Mouse (Mus musculus): ENCODE measurements around the gene Hoxd4. TPM values are rescaled to one million over a fixed set of nuclear protein-coding genes. Genes with fewer than 3 reads are reported as not detected.

Gene Hoxd4
- polyA plus RNA-seq, 1 experiment from 2014 or later = 0.39 TPM

GRCm38 (mm10) chr2:74678891-74679595, 32.7 kb upstream of the Hoxd4 start, which contains the start of gene Hoxd11:
Hoxd11 (plus strand) TSS chr2:74679557.
- 3% methylated on average over 15 of the region's 15 CpGs for WGBS
- peaks cover 98% of the 10 kb centered on the region for H3K27me3 ChIP-seq (ENCODE audit: control insufficient read depth, insufficient read depth, low read length)
- H3K4me3 ChIP-seq (replicated peaks; ENCODE audit: low read length) = no peak within 1 kb of the TSS
- peaks cover 10% of the 10 kb centered on the region for H3K4me1 ChIP-seq (ENCODE audit: control insufficient read depth, insufficient read depth, low read length)
- H3K27ac ChIP-seq (ENCODE audit: low read length) = no peak within 1 kb of the TSS
- ATAC-seq (ENCODE audit: insufficient read depth, low FRiP score) = no peak
- no peaks in the 10 kb centered on the region for H3K36me3 ChIP-seq (ENCODE audit: control insufficient read depth, insufficient read depth, low read length)
- H3K9me3 ChIP-seq (replicated peaks; ENCODE audit: control insufficient read depth, low read length) = no peaks in the 10 kb centered on the region
- H3K9ac ChIP-seq (ENCODE audit: low read length) = no peak within 1 kb of the TSS
- H3K4me2 ChIP-seq (ENCODE audit: low read depth, low read length) = no peak within 1 kb of the TSS

- Histone ChIP-seq H3K9me3 (replicated peaks; ENCODE audit: control insufficient read depth, low read length) (no peaks in the 10 kb centered on the region), H3K9ac (ENCODE audit: low read length) (no peak overlapping the region), H3K27ac (ENCODE audit: low read length) (no peak overlapping the region), H3K36me3 (ENCODE audit: control insufficient read depth, insufficient read depth, low read length) (no peaks in the 10 kb centered on the region), H3K4me1 (ENCODE audit: control insufficient read depth, insufficient read depth, low read length) (peaks cover 10% of the 10 kb centered on the region), H3K27me3 (ENCODE audit: control insufficient read depth, insufficient read depth, low read length) (peaks cover 98% of the 10 kb centered on the region), H3K4me2 (ENCODE audit: low read depth, low read length) (no peak overlapping the region), H3K4me3 (replicated peaks; ENCODE audit: low read length) (no peak overlapping the region)
- 2% methylated on average over 26 of the region's 26 CpGs for WGBS
- no peak for ATAC-seq (ENCODE audit: insufficient read depth, low FRiP score)
These were observed 32.1 kb upstream of the Hoxd4 start for GRCm38 (mm10) chr2:74679596-74679971.

- Histone ChIP-seq H3K4me2 (ENCODE audit: low read depth, low read length) (no peak overlapping the region), H3K4me3 (replicated peaks; ENCODE audit: low read length) (no peak overlapping the region), H3K9me3 (replicated peaks; ENCODE audit: control insufficient read depth, low read length) (no peaks in the 10 kb centered on the region), H3K27me3 (ENCODE audit: control insufficient read depth, insufficient read depth, low read length) (peaks cover 98% of the 10 kb centered on the region), H3K36me3 (ENCODE audit: control insufficient read depth, insufficient read depth, low read length) (no peaks in the 10 kb centered on the region), H3K4me1 (ENCODE audit: control insufficient read depth, insufficient read depth, low read length) (peaks cover 10% of the 10 kb centered on the region), H3K9ac (ENCODE audit: low read length) (no peak overlapping the region), H3K27ac (ENCODE audit: low read length) (no peak overlapping the region)
- no peak for ATAC-seq (ENCODE audit: insufficient read depth, low FRiP score)
- 2% methylated on average over 23 of the region's 23 CpGs for WGBS
These were observed 31.7 kb upstream of the Hoxd4 start for GRCm38 (mm10) chr2:74679980-74680379.

- no peak overlapping the region for H3K4me3 ChIP-seq (replicated peaks; ENCODE audit: low read length)
- peaks cover 96% of the 10 kb centered on the region for H3K27me3 ChIP-seq (ENCODE audit: control insufficient read depth, insufficient read depth, low read length)
- H3K27ac ChIP-seq (ENCODE audit: low read length) = no peak overlapping the region
- no peak overlapping the region for H3K9ac ChIP-seq (ENCODE audit: low read length)
- WGBS = 4% methylated on average over 21 of the region's 21 CpGs
- no peaks in the 10 kb centered on the region for H3K9me3 ChIP-seq (replicated peaks; ENCODE audit: control insufficient read depth, low read length)
- no peak overlapping the region for H3K4me2 ChIP-seq (ENCODE audit: low read depth, low read length)
- ATAC-seq (ENCODE audit: insufficient read depth, low FRiP score) = no peak
- peaks cover 10% of the 10 kb centered on the region for H3K4me1 ChIP-seq (ENCODE audit: control insufficient read depth, insufficient read depth, low read length)
- H3K36me3 ChIP-seq (ENCODE audit: control insufficient read depth, insufficient read depth, low read length) = no peaks in the 10 kb centered on the region
These were observed 30.9 kb upstream of the Hoxd4 start for GRCm38 (mm10) chr2:74680561-74681398.

- H3K4me2 ChIP-seq (ENCODE audit: low read depth, low read length) = peak overlapping the region; percentile 25
- H3K27ac ChIP-seq (ENCODE audit: low read length) = no peak overlapping the region
- peaks cover 10% of the 10 kb centered on the region for H3K4me1 ChIP-seq (ENCODE audit: control insufficient read depth, insufficient read depth, low read length)
- 1% methylated on average over 78 of the region's 78 CpGs for whole genome bisulfite sequencing
- ATAC-seq (ENCODE audit: insufficient read depth, low FRiP score) = peak; percentile 57; the same call in 1 of the 2 replicates
- H3K27me3 ChIP-seq (ENCODE audit: control insufficient read depth, insufficient read depth, low read length) = peaks cover 92% of the 10 kb centered on the region
- H3K4me3 ChIP-seq (replicated peaks; ENCODE audit: low read length) = peak overlapping the region; percentile 21
- H3K36me3 ChIP-seq (ENCODE audit: control insufficient read depth, insufficient read depth, low read length) = no peaks in the 10 kb centered on the region
- H3K9ac ChIP-seq (ENCODE audit: low read length) = no peak overlapping the region
- no peaks in the 10 kb centered on the region for H3K9me3 ChIP-seq (replicated peaks; ENCODE audit: control insufficient read depth, low read length)
These were observed 29.9 kb upstream of the Hoxd4 start for GRCm38 (mm10) chr2:74681594-74682531.

- Histone ChIP-seq H3K4me1 (ENCODE audit: control insufficient read depth, insufficient read depth, low read length) (peaks cover 10% of the 10 kb centered on the region), H3K27me3 (ENCODE audit: control insufficient read depth, insufficient read depth, low read length) (peaks cover 93% of the 10 kb centered on the region), H3K4me2 (ENCODE audit: low read depth, low read length) (peak overlapping the region; percentile 25; the same call in 1 of the 2 replicates), H3K9me3 (replicated peaks; ENCODE audit: control insufficient read depth, low read length) (no peaks in the 10 kb centered on the region), H3K27ac (ENCODE audit: low read length) (no peak overlapping the region), H3K4me3 (replicated peaks; ENCODE audit: low read length) (peak overlapping the region; percentile 21), H3K36me3 (ENCODE audit: control insufficient read depth, insufficient read depth, low read length) (no peaks in the 10 kb centered on the region), H3K9ac (ENCODE audit: low read length) (no peak overlapping the region)
- 2% methylated on average over 35 of the region's 51 CpGs for WGBS
- ATAC-seq (ENCODE audit: insufficient read depth, low FRiP score) = no peak
These were observed 28.9 kb upstream of the Hoxd4 start for GRCm38 (mm10) chr2:74682796-74683195.

- Histone ChIP-seq H3K4me3 (replicated peaks; ENCODE audit: low read length) (no peak overlapping the region), H3K9ac (ENCODE audit: low read length) (no peak overlapping the region), H3K27me3 (ENCODE audit: control insufficient read depth, insufficient read depth, low read length) (peaks cover 93% of the 10 kb centered on the region), H3K4me2 (ENCODE audit: low read depth, low read length) (no peak overlapping the region), H3K4me1 (ENCODE audit: control insufficient read depth, insufficient read depth, low read length) (peaks cover 10% of the 10 kb centered on the region), H3K9me3 (replicated peaks; ENCODE audit: control insufficient read depth, low read length) (no peaks in the 10 kb centered on the region), H3K27ac (ENCODE audit: low read length) (no peak overlapping the region), H3K36me3 (ENCODE audit: control insufficient read depth, insufficient read depth, low read length) (no peaks in the 10 kb centered on the region)
- ATAC-seq (ENCODE audit: insufficient read depth, low FRiP score) = no peak
- WGBS = 1% methylated on average over 18 of the region's 18 CpGs
These were observed 28.2 kb upstream of the Hoxd4 start for GRCm38 (mm10) chr2:74683471-74683951.

GRCm38 (mm10) chr2:74684106-74684505, 27.6 kb upstream of the Hoxd4 start:
- Histone ChIP-seq H3K27ac (ENCODE audit: low read length) (no peak overlapping the region), H3K4me3 (replicated peaks; ENCODE audit: low read length) (no peak overlapping the region), H3K9me3 (replicated peaks; ENCODE audit: control insufficient read depth, low read length) (no peaks in the 10 kb centered on the region), H3K27me3 (ENCODE audit: control insufficient read depth, insufficient read depth, low read length) (peaks cover 92% of the 10 kb centered on the region), H3K9ac (ENCODE audit: low read length) (no peak overlapping the region), H3K4me2 (ENCODE audit: low read depth, low read length) (no peak overlapping the region), H3K4me1 (ENCODE audit: control insufficient read depth, insufficient read depth, low read length) (peaks cover 10% of the 10 kb centered on the region), H3K36me3 (ENCODE audit: control insufficient read depth, insufficient read depth, low read length) (no peaks in the 10 kb centered on the region)
- 3% methylated on average over 12 of the region's 12 CpGs for WGBS
- ATAC-seq (ENCODE audit: insufficient read depth, low FRiP score) = no peak

Measured in stomach, embryonic 16.5 days (tissue).